Mouse (Mus musculus) naive thymus-derived CD4-positive, alpha-beta T cell, adult 2 months (primary cell): ENCODE results near the gene H3f3b.
A peak's percentile ranks its signal among the peaks of the same experiment; 100 is the strongest.

Experiments used
- DNase-seq: peaks from one replicate; pipeline ENCODE4 v3.0.0-alpha.2; 2011; ENCODE audit warnings: low read depth

Gene H3f3b

DNA sequence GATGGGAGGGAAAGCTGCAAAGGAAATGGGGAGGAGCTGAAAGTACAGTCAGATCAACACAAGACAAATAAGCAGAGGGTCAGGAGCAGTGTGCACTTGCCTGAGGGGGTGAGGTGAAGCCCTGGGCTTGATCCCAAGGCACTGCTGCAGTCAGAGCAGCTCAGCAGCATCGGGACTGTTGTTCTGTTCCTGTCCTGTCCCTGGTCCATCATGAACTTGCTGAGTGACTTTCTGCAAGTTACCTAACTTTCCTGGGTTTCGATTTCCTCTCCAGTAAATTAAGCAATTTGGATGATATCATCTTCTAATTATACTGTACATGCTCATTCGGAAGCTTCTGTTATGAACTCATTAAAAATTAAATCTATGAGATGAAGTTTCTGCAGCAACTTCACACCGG is at the start of gene H3f3b:
Gene H3f3b, minus strand, starts transcription at position 207 of the 400 bp plus-strand sequence.
- no peak for DNase-seq

DNA sequence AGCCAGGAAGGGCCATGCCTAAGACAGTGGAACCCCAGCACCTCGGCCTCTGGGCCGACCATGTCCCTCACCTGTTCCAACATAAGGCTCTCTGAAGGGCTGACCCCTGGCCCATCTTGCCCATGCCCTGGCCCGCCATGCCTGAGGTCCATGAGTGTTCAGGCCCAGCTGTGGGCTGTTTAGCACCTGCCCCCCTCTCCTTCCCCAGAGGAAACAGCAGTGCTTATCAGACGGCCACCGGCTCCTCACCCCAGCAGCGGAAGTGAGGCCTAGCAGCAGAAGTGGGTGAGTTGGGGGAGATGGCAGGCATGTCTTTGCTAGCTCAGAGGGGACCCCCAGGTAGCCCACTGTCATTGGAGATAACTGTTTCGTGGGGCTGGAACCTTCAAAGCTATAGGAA is 49.1 kb upstream of the H3f3b start:
- DNase-seq, result peak; percentile 65

DNA sequence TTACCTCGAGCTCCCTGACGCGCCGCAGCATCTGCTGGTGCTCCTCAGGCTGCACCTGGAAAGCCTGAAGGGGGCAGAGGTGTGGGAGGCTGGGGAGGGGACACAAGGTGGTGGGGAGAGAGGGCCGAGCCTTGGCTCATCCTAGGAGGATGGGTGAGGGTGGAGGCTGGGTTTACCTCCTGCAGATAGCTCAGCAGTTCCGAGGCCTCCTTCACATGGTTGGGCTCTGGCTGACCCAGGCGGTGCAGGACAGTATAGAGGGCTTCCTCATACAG is 48.4 kb upstream of the H3f3b start:
- no peak for DNase-seq

DNA sequence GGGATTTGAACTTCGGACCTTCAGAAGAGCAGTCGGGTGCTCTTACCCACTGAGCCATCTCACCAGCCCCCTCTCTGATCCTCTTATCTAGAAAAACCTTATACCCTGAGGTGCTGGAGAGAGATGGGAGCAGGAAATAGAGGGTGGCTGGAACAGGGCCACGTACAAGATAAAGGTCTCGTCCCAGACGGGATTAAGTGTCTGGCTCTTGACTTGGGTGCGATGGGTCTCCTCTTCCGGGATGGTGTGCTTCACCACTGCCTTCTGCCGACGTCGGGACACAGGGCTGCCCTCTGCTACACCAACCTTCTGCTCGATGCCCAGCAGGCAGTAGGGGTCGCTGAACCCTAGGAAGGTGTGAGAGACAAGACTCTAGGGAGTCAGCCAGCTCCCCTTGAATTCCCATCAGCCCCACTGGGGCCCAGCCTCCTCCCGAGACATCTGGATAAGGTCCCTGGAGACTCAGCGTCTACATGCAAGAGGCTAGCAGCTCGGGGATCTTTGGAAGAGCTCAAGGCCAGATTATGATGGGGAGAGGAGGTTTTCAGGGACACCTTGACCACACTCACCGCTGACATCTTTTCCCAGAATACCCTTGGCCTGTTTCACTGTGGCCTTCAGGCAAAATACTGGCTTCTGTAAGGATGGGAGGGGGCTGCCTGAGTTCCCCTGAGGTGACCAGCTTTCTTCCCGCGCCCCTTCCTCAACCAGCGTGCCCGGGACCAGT is 47.9 kb upstream of the H3f3b start:
- no peak for DNase-seq

DNA sequence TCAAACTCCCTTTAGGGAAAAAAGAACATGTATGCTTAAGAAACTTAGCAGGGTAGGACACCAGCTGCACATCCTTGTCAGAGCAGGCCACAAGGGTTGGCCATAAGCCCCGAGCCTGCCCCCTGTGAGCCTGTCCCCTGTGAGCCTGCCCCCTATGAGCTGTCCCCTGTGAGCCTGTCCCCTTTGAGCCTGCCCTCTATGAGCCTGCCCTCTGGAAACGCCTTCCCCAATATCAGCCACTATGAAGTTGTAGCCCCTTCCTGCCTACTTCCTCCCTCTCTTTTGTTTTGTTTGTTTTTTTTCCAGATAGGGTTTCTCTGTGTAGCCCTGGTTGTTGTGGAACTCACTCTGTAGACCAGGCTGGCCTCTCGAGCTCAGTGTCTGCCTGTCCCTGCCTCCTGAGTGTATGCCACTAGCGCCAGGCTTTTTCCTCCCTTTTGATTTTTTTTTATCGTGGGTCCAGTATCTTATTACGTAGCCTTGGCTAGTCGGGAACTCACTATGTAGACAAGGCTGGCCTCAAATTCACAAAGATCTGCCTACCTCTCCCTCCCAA is 46.8 kb upstream of the H3f3b start:
- DNase-seq, result no peak

DNA sequence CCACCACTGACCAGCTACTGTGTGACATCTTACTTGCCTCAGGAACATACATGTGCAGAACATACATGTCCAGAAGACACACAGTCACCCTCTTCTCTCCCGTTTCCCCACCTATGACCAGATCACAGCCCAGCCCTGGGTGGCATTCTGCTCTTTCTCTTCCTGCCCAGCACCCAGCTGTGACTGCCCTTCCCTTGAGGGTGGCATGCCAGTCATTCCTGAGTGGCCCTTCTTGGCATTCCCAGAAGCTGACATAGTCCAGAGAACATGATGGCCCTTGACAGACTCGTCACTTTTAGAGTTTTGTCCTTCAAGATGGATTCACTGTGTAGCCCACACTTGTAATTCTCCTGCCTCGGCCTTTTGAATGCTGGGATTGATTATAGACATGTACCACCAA is 44.8 kb upstream of the H3f3b start:
- no peak for DNase-seq

DNA sequence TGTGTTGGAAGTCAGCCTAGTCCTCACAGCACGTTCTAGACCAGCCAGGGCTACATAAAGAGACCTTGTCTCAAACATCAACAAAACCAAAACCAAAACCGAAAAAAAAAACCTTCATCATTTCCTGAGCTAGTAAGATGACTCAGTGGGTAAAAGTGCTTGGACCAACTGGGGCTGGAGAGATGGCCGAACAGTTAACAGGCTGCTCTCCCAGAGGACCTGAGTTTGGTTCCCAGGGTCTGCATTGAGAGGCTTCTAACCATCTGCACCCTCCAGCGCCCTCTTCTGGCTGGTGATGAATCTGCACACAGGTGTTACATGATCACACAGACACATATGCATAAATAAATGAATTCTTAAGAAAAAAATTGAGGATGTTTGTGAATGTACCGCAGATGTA is 43.7 kb upstream of the H3f3b start:
- DNase-seq, result peak; percentile 74

DNA sequence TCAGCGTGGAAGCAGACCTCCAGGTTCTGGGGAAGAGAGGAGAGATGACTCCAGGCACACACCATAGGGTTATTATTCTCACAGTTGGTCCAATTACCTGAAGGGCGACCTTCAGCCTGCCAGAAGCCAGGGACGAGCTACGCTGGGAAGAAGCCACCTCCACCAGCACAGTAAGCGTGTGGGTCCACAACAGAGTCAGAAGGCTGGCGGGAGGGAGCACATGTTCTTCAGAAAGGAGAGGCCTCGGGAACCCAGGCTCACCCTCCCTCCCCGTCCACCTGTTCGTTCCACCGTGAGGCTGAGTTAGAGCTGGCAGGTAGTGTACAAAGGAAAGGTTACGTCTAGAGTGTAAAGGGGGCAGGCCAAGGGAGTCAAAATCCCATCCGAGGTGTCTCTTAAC is 37.6 kb upstream of the H3f3b start:
- no peak for DNase-seq

DNA sequence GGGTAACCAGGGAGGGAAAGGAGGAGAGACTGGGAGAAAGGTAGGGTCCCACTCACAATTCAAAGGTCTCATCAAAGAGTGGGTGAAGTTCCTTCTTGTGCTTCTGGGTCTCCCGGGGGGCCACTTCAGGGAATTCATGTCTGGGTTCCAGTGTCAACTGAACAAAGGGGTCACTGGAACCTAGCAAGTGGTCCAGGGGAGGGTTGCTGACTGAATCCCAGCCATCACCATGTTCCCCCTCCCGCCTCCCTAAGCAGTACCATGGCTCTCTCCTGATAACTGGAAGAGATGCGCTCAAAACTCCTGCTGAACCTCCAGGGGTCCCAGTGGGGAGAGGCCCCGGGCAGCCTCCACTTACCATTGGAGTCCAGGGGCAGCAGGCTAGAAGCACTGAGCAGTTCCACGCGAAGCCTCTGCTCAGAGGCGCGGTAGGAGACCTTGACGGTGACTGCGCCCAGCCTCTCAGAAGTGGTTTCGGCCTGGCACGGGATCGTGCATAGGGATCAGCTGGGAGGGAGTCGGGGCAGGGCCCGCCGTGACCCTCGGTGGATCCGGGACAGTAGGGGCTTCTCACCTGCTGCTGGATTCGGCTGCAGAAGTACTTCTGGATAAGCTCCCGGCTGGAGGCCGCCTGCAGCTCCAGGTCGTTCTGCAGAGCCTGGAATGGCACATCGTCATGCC is 36.6 kb upstream of the H3f3b start:
- no peak for DNase-seq

DNA sequence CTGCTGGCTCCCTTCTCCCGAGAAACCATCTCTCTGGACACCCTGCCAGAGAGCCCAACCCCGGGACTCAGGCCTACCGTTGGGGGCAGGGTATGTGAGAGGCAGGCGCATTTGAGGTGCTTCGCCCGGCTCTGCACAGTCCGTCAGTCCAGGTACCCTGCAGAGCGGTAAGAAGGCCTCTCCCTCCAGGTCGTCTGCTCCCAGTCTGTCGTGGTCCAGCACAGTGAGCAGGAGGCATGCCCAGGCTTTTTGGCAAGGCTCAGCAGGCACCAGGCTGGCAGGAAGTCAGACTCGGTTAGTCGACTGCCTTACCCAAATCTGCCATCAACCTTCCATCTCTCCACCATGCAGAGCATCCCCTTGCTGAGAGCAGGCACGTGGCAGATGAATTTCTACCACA is 35.8 kb upstream of the H3f3b start:
- no peak for DNase-seq

DNA sequence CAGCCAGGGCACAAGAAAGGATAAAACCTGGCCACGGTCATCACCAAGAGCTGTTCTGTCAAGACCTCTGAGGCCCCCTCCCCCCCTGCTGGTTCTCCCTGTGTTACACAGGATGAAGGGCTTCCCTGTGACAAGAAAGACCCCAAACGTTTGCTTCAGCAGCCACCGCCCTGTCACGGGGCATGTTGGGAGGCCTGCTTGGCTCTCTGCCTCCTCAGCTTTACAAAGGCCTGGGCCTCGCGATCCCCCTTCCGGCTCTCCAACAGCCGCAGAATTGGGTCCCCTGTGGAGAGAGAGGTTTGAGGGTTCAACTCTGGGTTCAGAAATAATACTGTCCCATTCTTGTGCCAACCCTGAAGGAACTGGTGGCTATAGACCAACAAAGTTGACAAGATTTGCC is 34.8 kb upstream of the H3f3b start:
- DNase-seq, result no peak

DNA sequence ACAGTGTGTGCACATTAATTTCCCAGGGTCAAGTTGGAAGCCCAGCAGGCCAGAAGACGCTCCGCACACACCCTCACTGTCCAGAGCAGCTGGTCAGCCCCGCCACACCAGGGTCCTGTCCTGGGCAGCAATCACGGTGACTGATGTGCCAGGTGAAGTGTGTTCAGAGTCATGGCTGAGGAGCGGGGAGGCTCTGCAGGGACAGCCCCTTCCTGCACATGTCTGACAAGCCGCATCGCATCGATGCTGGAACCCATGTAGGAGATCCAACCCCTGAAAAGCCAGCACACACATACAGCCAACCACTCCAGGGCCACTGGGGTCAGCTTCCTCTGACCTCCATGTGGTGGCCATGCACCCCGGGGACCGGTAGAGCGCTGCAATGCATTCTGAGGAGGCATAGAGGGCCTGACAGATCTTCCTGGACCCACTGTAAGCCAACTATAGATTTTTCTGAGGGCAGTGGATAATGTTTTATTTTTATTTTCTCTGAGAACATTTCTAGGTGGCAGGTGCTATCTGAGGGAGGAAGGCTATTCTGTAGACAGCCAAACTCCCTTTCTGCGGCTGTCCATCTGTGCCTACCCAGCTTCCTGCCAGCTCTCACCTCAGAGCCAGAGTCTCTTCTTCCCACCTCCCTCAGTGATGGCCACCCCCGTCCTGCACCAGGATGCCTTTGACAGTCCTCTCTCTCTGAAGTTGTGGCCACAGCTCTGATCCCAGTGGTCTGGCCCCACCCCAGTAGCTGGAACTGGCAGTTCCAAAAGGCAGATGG is 34.1 kb upstream of the H3f3b start:
- no peak for DNase-seq

DNA sequence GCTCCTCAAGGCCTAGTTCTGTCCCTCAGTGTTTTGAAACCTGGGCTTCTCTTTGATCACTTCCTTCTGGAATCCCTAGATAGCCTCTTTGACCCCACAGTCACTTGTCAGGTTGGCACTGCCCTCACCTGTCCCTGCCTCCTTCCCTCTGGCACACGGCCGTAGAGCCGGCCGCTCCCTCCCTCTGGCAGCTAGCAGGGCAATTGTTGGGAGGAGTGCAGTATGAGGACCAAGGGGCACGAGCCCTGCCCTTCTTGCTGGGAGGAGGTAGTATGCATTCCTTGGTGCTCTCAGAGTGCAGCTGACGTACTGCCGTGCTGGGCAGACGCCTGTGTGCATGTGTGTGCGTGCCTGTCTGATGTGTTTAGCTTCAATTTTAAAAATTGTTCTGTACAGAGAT is 32.8 kb upstream of the H3f3b start:
- no peak for DNase-seq

DNA sequence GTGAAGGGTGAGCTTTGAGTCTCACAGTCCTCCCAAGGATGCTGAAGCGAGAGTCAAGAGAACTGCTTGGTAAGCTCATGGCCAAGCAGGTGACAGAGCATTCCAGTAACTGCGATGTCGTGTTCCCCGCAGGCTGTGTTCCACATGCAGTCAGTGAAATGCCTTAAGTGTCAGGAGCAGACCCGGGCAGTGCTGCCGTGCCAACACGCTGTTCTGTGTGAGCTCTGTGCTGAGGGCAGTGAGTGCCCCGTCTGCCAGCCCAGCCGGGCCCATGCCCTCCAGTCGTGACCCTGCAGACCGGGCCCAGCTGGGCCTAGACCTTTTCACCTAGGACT is 31.9 kb upstream of the H3f3b start:
- no peak for DNase-seq

DNA sequence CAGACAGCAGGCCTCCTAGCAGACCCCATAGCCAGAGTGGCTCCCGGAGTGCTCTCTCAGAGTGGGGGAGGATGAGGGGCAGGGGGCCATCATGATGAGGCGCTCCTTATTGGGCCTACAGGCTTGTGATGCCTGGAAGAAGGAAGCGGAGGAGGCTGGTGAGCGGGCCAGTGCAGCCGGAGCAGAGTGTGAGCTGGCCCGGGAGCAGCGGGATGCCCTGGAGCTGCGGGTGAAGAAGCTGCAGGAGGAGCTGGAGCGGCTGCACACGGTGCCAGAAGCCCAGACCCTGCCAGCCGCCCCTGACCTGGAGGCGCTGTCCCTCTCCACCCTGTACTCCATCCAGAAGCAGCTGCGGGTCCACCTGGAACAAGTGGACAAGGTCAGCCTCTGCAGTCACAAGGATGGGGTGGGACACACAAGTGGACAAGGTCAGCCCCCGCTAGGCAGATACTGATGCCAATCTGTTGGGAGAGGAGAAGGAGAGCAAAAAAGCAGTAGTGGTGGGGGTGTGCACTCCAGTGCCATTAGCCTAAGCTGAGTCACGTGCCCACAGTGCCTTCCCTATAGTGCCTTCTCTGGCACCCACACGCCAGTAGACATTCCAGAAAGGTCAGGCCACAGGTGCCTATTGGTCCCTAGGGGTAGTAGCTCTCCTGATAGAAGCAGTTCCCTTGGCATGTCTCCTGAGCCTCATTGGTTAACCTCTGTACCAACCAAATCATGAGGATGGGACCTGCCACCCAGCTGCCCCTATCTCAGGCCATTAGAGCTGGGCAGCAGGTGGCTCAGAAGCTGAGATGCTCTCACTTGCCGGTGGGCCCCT is 31.3 kb upstream of the H3f3b start:
- no peak for DNase-seq

DNA sequence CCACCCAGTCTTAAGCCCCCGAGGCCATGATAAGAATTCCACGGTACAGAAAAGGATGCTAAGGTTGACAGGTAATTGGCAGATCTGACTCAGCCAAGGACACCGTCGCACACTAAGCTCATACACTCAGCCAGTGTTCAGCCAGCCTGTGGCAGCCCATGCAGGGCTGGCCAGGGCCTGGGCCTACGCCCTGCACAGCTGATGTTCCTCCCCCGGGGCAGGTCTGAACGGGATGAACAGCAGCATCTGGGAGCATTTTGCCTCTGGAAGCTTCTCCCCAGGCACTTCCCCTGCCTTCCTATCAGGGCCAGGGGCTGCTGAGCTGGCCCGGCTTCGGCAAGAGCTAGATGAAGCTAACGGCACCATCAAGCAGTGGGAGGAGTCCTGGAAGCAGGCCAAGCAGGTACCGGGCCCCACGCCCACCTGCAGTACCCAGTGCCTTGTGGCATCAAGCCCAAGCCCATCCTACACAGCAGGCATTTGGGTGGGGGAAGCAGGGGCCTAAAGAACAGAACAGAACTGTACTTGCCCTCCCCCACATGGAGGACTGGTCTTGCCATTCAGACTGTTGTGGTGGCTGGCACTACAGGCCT is 30.4 kb upstream of the H3f3b start:
- DNase-seq, result no peak

DNA sequence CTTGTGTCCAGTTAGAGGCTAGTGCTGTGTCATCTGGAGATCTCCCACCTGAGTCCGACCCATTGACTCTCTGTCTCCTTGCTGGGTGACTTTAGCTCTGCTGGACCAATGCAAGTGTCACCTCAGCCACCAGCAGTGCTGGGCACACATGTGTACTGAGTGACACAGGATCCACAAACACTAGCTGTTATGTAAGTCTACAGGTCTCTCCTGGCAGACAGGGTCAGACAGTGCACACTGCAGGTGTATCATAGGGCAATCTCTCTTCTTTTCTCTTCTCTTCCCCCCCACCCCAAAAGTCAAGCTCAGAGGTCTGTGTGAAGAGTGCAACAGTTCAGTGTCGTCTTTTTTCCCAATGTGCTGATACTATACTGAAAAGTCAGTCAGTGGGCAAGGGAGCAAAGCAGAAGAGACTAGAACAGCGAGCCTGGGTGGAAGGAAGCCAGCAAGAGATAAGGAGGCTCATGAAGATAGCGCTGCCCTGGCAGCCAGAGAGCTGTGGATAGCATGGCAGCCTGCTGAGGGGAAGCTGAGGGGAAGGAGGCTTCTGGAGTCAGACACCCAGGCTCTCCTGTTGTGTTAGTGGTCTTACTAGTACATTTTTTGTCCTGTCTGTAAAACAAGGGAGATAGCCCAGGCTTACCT is 29.6 kb upstream of the H3f3b start:
- DNase-seq, result no peak

DNA sequence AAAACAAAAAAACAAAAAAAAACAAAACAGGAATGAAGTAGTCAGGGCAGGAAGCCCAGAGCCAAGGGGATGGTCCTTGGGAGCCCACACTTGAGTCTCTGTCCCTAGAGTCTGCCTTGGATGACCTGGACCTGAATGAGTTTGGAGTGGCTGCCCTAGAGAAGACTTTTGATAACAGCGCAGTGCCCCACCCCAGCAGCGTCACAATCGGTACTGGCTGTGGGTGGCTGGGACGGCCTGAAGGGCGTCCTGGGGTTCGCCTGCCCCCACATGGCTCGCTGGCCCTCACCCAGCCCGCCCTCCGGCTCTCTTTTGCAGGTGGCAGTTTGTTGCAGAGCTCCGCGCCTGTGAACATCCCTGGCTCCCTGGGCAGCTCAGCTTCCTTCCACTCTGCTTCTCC is 28.1 kb upstream of the H3f3b start:
- no peak for DNase-seq

DNA sequence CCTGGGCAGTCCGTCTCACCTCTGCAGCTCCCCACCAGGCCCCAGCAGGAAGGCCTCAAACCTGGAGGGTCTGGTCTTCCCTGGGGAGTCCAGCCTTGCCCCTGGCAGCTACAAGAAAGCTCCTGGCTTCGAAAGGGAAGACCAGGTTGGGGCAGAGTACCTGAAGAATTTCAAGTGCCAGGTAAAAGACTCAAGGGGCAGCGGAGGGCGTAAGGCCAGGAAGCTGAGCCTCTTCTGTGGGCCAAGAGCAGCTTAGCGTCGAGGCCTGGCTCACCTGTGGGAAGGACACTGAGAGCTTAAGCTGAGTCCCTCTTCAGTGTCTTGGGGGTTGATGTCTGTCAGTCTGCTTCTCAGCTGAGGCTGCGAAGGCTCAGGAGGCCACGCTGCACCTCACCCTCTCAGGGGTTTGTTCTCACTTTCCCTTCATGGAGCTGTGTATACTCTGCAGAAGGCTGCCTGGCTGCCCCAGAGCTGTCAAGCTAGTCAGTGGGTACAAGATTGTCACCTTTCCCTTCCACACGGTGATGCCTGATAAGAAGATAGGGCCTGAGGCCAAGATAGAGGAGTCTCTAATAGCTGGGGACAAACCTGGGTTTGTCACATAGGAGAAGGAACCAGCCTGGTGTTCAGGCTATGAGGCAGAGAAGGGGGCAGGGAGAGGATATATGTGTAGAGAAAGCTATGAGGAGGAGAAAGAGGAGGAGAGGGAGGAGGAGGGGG is 25.9 kb upstream of the H3f3b start:
- DNase-seq, result no peak

DNA sequence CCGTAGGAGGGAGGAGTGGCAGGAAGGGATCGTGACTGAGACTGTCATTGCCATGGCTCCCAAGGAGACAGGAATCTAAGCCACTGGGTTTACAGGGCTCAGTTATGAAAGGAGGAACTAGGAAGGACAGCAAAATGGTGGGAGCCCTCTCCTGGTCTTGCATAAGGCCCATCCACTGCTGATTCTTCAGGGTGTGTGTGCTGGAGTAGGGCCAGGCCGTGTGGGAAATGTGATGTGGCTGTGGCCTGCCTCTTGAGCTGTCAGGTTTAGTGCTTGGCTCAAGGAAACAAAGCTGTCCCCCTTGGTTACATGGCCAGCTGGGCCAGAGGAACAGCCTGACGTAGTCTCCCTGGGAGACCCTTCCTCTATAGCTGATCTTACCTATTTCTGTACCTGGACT is 22.4 kb upstream of the H3f3b start:
- no peak for DNase-seq

DNA sequence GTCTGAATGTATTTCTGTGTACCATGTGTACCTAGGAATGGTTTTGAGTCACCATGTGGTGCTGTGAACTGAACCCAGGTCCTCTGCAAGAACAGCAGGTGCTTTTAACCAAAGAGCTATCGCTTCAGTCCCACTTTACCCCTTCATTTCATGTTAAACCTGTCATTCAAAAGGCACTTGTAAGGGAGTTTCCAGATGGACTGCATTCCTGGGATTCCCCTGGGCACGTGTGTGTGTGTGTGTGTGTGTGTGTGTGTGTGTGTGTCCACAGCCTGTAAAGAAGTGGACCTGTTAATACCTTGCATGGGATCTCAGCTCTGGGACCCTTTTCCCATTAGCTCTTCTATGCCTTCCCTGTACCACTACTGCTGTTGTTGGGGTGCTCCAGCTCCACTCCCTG is 21.8 kb upstream of the H3f3b start:
- no peak for DNase-seq
